ENCODE assay signal across 27 mouse cellular contexts in the genomic region with DNA sequence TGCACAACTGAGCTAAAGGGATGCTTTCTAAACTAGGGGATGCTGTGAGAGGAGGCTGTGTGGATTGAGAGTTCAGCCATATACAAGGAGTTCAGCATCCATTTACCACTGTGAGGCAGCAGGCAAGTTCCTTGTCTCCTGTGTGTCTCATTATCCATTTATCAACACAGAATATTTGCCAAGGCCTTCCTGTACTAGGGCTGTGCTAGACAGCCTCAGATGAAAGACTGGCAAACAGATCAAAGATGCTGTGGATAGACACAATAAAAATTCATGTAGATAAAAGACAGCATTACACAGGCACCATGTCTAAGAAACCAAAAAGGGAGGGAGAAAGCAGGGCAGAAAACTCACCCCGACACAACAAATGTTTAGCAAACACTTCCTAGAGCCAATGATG.
DNase-seq lines count a peak whose midpoint lies in the region; ATAC-seq and TF ChIP-seq lines count a peak whose summit lies in the region.
"Had no signal": no experiment of that assay in that cellular context is flagged by ENCODE, and none has a peak within 500 bp of the region (broad histone marks: within the 10 kb centered on the region; RNA-seq: fewer than 3 reads in every experiment).

No protein-coding gene starts in this region.

- no peak for TF ChIP-seq POLR2A in brain, embryonic 14.5 days (IDR thresholded peaks at IDR 0.05; ENCODE audit: borderline replicate concordance, extremely low read depth, insufficient read depth, insufficient read length, poor library complexity, severe bottlenecking)

- no peak overlapping the region for H3K27ac ChIP-seq in midbrain, embryonic 15.5 days
- H3K27ac ChIP-seq in midbrain, embryonic 13.5 days, result no peak overlapping the region
- H3K27ac ChIP-seq: embryonic facial prominence, embryonic 13.5 days; embryonic facial prominence, embryonic 15.5 days; forebrain, embryonic 10.5 days; forebrain, embryonic 12.5 days had no signal

- no peaks in the 10 kb centered on the region for H3K4me1 ChIP-seq in midbrain, embryonic 15.5 days
- H3K4me1 ChIP-seq in midbrain, embryonic 13.5 days (replicated peaks), result no peaks in the 10 kb centered on the region
- H3K4me1 ChIP-seq: embryonic facial prominence, embryonic 13.5 days; embryonic facial prominence, embryonic 15.5 days; forebrain, embryonic 10.5 days; forebrain, embryonic 12.5 days had no signal

- no peak overlapping the region for H3K9ac ChIP-seq in midbrain, embryonic 15.5 days
- no peak overlapping the region for H3K9ac ChIP-seq in midbrain, embryonic 13.5 days (replicated peaks)
- H3K9ac ChIP-seq: embryonic facial prominence, embryonic 13.5 days; embryonic facial prominence, embryonic 15.5 days; forebrain, embryonic 12.5 days had no signal

- TF ChIP-seq CTCF in brain, embryonic 14.5 days (IDR thresholded peaks at IDR 0.05; ENCODE audit: borderline replicate concordance, extremely low read depth, insufficient read depth, insufficient read length), result no peak

- no peaks in the 10 kb centered on the region for H3K36me3 ChIP-seq in midbrain, embryonic 15.5 days (replicated peaks)
- H3K36me3 ChIP-seq in midbrain, embryonic 13.5 days, result no peaks in the 10 kb centered on the region
- H3K36me3 ChIP-seq: embryonic facial prominence, embryonic 13.5 days; embryonic facial prominence, embryonic 15.5 days; forebrain, embryonic 10.5 days; forebrain, embryonic 12.5 days; G1E had no signal

- H3K27me3 ChIP-seq in midbrain, embryonic 15.5 days (replicated peaks), result no peaks in the 10 kb centered on the region
- H3K27me3 ChIP-seq in midbrain, embryonic 13.5 days, result no peaks in the 10 kb centered on the region
- H3K27me3 ChIP-seq: CH12.LX; embryonic facial prominence, embryonic 13.5 days; embryonic facial prominence, embryonic 15.5 days; forebrain, embryonic 12.5 days; Patski had no signal

- H3K9me3 ChIP-seq in midbrain, embryonic 15.5 days, result no peaks in the 10 kb centered on the region
- no peaks in the 10 kb centered on the region for H3K9me3 ChIP-seq in midbrain, embryonic 13.5 days
- H3K9me3 ChIP-seq: embryonic facial prominence, embryonic 13.5 days; embryonic facial prominence, embryonic 15.5 days; forebrain, embryonic 12.5 days had no signal

- peak; percentile 10 for DNase-seq in adrenal gland, adult 2 months
- no peak for DNase-seq in adrenal gland, postnatal 10 days
- peak; percentile 31 for DNase-seq in brain, embryonic 14.5 days (ENCODE audit: low read depth)
- DNase-seq: adrenal gland, postnatal 14 days; adrenal gland, postnatal 36 days; B cell, adult 2 months; cerebellum, adult 11 months; cerebellum, adult 18-20 months; cerebellum, adult 8-10 months; cerebellum, adult 9-11 months; cerebellum, postnatal 14 days; cerebellum, postnatal 36 days; embryo, embryonic 11 days had no signal

- no peak overlapping the region for H3K4me2 ChIP-seq in midbrain, embryonic 15.5 days
- no peak overlapping the region for H3K4me2 ChIP-seq in midbrain, embryonic 13.5 days (replicated peaks)
- H3K4me2 ChIP-seq: embryonic facial prominence, embryonic 13.5 days; embryonic facial prominence, embryonic 15.5 days; forebrain, embryonic 12.5 days had no signal

- ATAC-seq in midbrain, embryonic 15.5 days (replicated peaks), result peak; percentile 66
- no peak for ATAC-seq in midbrain, embryonic 13.5 days
- ATAC-seq: activated CD4-positive, CD25-positive, alpha-beta regulatory T cell, adult 4 months; CD4-positive, CD25-positive, alpha-beta regulatory T cell, adult 4 months; forebrain, embryonic 14.5 days; forebrain, embryonic 16.5 days; Patski had no signal

- WGBS in midbrain, embryonic 15.5 days, result 73% methylated on average over 1 of the region's 1 CpGs
- 77% methylated on average over 1 of the region's 1 CpGs for WGBS in midbrain, embryonic 13.5 days

- H3K4me3 ChIP-seq in midbrain, embryonic 15.5 days, result no peak overlapping the region
- H3K4me3 ChIP-seq in midbrain, embryonic 13.5 days (replicated peaks), result no peak overlapping the region
- H3K4me3 ChIP-seq: embryonic facial prominence, embryonic 13.5 days; embryonic facial prominence, embryonic 15.5 days; erythroblast, embryonic 14.5 days; forebrain, embryonic 10.5 days; forebrain, embryonic 12.5 days had no signal
